Mouse (Mus musculus): ENCODE data around the gene Asrgl1. TPM values are rescaled to one million over a fixed set of nuclear protein-coding genes. Genes with fewer than 3 reads are reported as not detected.
"Not testable (repeated sequence)": the region's sequence is repeated elsewhere in the genome, so short reads cannot be mapped to it uniquely, and the experiment has no call there.

Asrgl1 gene
- polyA plus RNA-seq (2015; fragmentation: Nextera tagmentation; extraction: Ambion mirVana), result 12.6 and 13.7 TPM in 2 replicates

DNA sequence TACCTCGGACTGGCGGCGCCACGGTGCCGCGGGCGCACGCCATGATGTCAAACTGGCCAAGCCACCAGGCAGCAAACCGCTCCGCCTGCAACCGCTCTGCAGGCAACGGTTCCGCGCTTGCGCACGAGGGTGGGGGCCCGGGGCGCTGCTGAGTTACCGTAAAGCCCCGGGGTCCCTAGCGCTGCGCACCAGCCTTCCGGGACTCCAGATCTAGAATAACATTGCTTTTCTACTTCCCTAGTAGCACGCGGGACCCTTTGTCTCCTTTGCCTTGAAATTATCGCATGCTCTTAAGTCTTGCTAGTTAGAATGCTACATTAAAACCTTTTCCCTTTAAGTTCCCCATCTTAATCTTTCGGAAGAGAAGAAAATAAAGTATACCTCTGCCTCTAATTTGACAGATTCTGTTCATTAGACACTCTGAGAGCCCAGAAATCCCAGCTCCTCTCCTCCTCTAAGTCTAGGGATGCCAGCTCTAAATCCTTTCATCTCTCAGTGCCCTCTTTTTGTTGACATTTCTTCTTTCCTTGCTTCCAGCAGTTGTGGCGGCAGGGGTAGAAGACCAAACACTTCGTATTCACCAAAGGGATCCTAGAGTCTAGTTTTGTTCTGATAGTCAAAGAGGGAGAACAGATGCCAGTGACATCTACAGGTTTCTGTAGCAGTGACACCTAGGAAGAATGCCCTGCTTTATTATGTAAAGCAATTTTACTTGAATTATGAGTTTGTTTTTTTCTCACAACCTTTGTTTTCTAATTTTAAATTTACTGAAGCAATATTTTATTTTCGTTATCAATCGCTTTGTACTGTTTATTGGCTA is at the start of gene Asrgl1:
Gene Asrgl1 (minus strand): TSS at position 125 of the 820 bp plus-strand sequence.
- peak within 1 kb of the TSS; percentile 100 for H3K4me2 ChIP-seq
- no peaks in the 10 kb centered on the region for H3K9me3 ChIP-seq
- peaks cover 15% of the 10 kb centered on the region; the same call in 1 of the 2 replicates for H3K4me1 ChIP-seq
- peak within 1 kb of the TSS; percentile 86 for H3K4me3 ChIP-seq
- peak within 1 kb of the TSS; percentile 91 for H3K9ac ChIP-seq
- 11% methylated on average over 31 of the region's 31 CpGs for WGBS
- no peaks in the 10 kb centered on the region for H3K27me3 ChIP-seq (replicated peaks)
- ATAC-seq (ENCODE audit: extremely low read depth, insufficient number of reproducible peaks, low FRiP score, low TSS enrichment), result peak; percentile 87
- H3K36me3 ChIP-seq, result 0 out of 2 replicates have a peak, but pooled peaks cover 5% of the 10 kb centered on the region
- 0 out of 2 replicates have a peak within 1 kb of the TSS, but pooled peaks have one; percentile 34 for H3K27ac ChIP-seq (replicated peaks)

DNA sequence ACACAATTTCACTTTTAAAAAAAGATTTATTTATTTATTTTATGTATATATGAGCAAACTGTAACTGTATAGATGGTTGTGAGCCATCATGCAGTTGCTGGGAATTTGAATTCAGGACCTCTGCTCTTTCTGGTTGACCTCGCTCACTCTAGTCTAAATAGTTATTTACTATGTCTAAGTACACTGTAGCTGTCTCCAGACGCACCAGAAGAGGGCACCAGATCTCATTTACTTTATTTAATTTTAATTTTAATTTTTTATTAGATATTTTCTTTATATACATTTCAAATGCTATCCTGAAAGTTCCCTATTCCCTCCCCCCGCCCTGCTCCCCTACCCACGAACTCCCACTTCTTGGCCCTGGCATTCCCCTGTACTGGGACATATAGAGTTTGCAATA is 10.8 kb upstream of the Asrgl1 start:
- H3K36me3 ChIP-seq, result no peaks in the 10 kb centered on the region
- no peaks in the 10 kb centered on the region for H3K27me3 ChIP-seq (replicated peaks)
- H3K27ac ChIP-seq (replicated peaks), result no peak overlapping the region
- no peak overlapping the region for H3K4me2 ChIP-seq
- H3K9me3 ChIP-seq, result no peaks in the 10 kb centered on the region
- H3K4me1 ChIP-seq, result no peaks in the 10 kb centered on the region
- no peak overlapping the region for H3K4me3 ChIP-seq
- ATAC-seq (ENCODE audit: extremely low read depth, insufficient number of reproducible peaks, low FRiP score, low TSS enrichment), result no peak
- H3K9ac ChIP-seq, result no peak overlapping the region
- WGBS, result 60% methylated on average over 4 of the region's 4 CpGs

DNA sequence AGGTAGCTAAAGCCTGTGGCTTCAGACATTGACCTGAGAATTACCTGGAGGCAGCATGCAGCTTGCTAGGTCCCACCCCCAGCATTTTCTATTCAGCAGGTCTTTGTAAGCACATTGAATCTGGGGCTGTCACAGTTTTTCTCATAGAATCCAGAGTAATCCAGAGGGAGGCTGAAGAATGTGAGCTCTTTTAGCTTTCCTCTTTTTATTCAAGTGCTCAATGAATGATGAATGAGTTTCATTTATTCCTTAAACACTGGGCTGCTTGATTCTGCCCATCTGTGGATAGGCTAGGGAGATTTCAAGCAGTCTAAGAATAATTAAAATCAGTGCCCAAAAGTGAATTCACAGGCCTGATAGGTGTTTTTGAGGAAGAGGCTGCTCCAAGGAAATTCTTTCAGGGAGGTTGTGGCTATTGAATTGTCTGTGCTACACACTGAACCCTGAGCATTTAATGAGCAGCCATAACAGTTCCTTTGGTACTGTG is 8.2 kb upstream of the Asrgl1 start:
- H3K4me1 ChIP-seq, result no peaks in the 10 kb centered on the region
- no peak for ATAC-seq (ENCODE audit: extremely low read depth, insufficient number of reproducible peaks, low FRiP score, low TSS enrichment)
- no peak overlapping the region for H3K4me2 ChIP-seq
- H3K9ac ChIP-seq, result no peak overlapping the region
- no peak overlapping the region for H3K27ac ChIP-seq (replicated peaks)
- no peaks in the 10 kb centered on the region for H3K9me3 ChIP-seq
- no peak overlapping the region for H3K4me3 ChIP-seq
- no peaks in the 10 kb centered on the region for H3K27me3 ChIP-seq (replicated peaks)
- H3K36me3 ChIP-seq, result no peaks in the 10 kb centered on the region

DNA sequence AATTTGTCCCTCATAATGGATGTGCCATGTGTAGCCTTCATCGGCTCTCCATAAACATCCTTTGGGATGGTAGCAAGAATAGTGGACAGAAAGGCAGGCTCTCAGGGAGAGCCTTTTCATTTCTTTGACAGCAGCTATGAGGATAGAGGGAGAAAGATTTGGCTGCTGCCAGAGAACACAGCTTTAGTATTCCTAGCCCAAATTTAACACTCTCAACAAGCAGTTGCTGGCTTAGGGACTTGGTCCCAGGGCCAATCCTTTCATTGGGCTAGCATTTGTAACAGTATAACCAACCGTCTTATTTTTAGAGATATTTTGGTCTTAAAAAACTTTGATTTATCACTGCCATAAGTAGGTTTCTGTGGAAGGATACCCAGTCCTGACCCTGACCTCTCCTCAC is 7.8 kb upstream of the Asrgl1 start:
- no peak for ATAC-seq (ENCODE audit: extremely low read depth, insufficient number of reproducible peaks, low FRiP score, low TSS enrichment)
- H3K4me3 ChIP-seq, result no peak overlapping the region
- no peaks in the 10 kb centered on the region for H3K4me1 ChIP-seq
- no peaks in the 10 kb centered on the region for H3K9me3 ChIP-seq
- no peak overlapping the region for H3K4me2 ChIP-seq
- H3K36me3 ChIP-seq, result no peaks in the 10 kb centered on the region
- H3K9ac ChIP-seq, result no peak overlapping the region
- H3K27ac ChIP-seq (replicated peaks), result no peak overlapping the region
- no peaks in the 10 kb centered on the region for H3K27me3 ChIP-seq (replicated peaks)
- WGBS, result 77% methylated on average over 2 of the region's 2 CpGs

DNA sequence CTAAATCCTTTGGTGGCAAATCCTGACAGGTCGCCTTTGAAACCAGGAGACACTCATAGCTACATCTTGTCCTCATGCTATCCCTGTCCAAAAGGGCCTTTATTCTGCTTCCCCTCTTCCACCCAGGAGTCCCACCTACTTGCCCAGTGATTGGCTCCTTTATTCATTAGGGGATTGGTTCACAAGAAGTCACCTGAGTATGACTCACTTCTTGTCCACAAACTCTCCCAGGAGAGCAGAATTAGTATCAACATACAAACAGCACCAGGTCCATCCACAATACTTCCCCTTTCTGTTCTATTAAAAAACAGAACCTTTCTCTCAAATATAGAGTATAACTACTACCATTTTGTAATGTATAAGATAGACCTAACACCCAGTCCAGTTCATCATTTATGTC is 4.9 kb upstream of the Asrgl1 start:
- H3K4me3 ChIP-seq; H3K9me3 ChIP-seq; H3K27me3 ChIP-seq (replicated peaks); H3K27ac ChIP-seq (replicated peaks); H3K4me2 ChIP-seq; H3K9ac ChIP-seq; H3K36me3 ChIP-seq; H3K4me1 ChIP-seq; ATAC-seq (ENCODE audit: extremely low read depth, insufficient number of reproducible peaks, low FRiP score, low TSS enrichment): not testable (repeated sequence)
- 38% methylated on average over 1 of the region's 1 CpGs for WGBS

DNA sequence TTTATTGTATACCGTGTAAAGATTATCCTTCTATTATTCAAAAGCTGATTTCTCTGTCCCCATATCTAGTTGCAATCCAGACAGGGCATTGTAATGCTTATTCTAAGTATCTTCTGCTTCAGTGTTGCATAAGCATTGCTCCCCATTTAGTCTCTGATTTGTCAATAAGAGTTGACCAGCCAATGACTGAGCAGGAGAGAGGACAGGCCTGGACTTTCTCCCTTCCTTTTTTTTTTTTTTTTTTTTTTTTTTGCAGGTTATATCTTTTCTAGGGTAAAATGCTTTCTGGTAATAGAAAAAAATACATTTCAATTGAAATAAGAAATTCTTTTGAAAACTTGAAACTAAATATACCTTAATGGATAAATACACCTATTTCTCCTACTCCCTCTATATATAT is 1.7 kb upstream of the Asrgl1 start:
- WGBS, result 71% methylated on average over 1 of the region's 1 CpGs
- Histone ChIP-seq H3K27ac (replicated peaks) (no peak overlapping the region), H3K9me3 (no peaks in the 10 kb centered on the region), H3K27me3 (replicated peaks) (no peaks in the 10 kb centered on the region), H3K9ac (no peak overlapping the region), H3K4me1 (peaks cover 15% of the 10 kb centered on the region; the same call in 1 of the 2 replicates), H3K4me2 (no peak overlapping the region), H3K36me3 (0 out of 2 replicates have a peak, but pooled peaks cover 5% of the 10 kb centered on the region), H3K4me3 (no peak overlapping the region)
- ATAC-seq (ENCODE audit: extremely low read depth, insufficient number of reproducible peaks, low FRiP score, low TSS enrichment), result no peak

DNA sequence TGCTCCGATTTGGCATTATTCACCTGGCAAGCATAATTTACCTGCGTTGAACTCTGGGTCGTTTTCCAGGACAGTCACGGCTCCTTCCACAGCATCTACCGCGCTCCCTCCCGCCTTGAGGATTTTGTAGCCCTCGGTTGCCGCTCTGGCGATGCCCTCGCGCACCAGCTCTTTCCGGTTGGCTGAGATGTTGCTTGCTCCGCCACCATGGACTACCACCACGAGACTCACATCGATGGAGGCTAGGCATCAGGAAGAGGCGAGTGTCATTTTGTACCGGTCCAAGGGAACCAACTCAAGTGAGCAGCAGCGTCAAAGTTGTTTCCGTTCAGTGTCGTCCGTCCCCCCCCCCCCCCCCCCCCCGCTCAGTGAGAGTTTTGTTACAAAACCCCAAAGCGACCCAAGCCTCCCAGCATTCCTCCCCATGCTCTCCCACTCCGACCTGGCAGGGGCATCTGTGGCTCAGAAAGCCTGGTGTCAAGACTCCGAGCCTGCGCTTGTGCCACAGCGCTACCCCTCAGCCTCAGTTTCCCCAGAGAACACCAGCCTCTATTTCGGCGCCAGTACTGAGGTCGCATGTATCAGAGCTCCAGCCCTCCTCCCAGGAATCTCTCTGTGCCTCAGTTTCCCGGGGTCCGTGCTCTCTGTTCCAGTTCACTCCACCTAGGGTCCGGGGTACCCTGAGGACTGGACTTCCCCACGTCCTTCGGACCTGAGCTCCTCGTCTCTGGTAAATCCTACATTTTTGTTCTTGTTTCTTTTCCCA is 507 bp downstream of the Asrgl1 start:
- peak; percentile 23; the same call in 1 of the 2 replicates for ATAC-seq (ENCODE audit: extremely low read depth, insufficient number of reproducible peaks, low FRiP score, low TSS enrichment)
- no peaks in the 10 kb centered on the region for H3K27me3 ChIP-seq (replicated peaks)
- no peaks in the 10 kb centered on the region for H3K9me3 ChIP-seq
- H3K4me3 ChIP-seq, result peak overlapping the region; percentile 86
- H3K36me3 ChIP-seq, result 0 out of 2 replicates have a peak, but pooled peaks cover 5% of the 10 kb centered on the region
- 2% methylated on average over 35 of the region's 37 CpGs for WGBS
- peak overlapping the region; percentile 91 for H3K9ac ChIP-seq
- H3K4me2 ChIP-seq, result peak overlapping the region; percentile 100
- 0 out of 2 replicates have a peak overlapping the region, but pooled peaks have one; percentile 34 for H3K27ac ChIP-seq (replicated peaks)
- H3K4me1 ChIP-seq, result peaks cover 15% of the 10 kb centered on the region; the same call in 1 of the 2 replicates

DNA sequence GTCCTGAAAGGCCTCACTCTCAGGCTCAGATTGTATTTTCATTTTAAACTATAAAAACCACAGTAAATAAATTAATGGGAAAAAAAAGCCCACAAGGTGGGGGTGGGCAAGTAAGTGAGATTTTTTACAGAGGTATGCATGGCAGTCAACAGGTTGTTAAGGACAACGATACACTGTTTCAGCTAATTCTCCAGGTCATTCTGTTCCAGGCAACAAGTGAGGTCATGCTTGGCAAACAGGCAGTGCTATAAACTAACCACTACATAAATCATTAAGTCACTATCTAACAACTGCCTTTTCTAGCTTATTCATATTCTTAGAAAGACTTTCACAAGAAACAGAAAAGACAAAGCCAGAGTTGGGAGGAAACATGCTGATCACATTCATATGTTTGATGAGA is 5.4 kb downstream of the Asrgl1 start:
- ATAC-seq (ENCODE audit: extremely low read depth, insufficient number of reproducible peaks, low FRiP score, low TSS enrichment), result no peak
- no peak overlapping the region for H3K9ac ChIP-seq
- WGBS, result 56% methylated on average over 1 of the region's 1 CpGs

DNA sequence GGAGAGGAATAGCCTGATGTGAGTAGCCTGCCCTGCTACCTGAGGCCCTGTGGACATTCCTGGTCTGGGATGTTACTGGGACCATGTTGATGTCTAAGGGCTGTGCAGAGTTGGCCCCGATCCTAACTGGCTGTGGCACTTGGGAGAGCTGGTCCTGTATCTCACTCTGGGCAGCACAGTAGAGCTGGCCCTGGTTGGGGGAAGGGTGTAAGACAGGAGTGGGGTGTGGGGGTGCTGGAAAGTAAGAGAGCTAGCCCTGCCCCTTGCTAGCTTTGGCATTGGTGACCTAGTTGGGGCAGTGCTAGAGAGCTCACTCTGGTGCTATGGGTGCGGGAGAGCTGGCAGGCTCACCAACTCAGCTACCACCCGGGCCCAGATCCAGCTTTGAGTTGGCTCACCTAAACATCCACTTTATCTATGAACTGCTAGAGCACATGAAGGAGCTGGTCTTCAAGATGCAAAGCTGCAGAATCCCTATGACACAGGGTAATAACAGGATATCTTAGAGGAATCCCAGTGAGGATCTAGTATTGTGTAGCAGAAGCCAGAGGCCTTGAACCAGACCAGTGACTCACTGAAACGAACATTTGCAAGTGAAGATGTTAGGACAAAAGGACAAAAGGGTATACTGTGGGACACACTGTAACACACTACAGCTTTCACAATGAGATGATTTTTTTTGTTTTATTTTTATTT is 6.8 kb downstream of the Asrgl1 start:
- H3K36me3 ChIP-seq, result peaks cover 20% of the 10 kb centered on the region
- H3K4me2 ChIP-seq, result no peak overlapping the region
- no peak overlapping the region for H3K9ac ChIP-seq
- H3K4me1 ChIP-seq, result 0 out of 2 replicates have a peak, but pooled peaks cover 6% of the 10 kb centered on the region
- no peaks in the 10 kb centered on the region for H3K9me3 ChIP-seq
- H3K27me3 ChIP-seq (replicated peaks), result no peaks in the 10 kb centered on the region
- no peak overlapping the region for H3K4me3 ChIP-seq
- ATAC-seq (ENCODE audit: extremely low read depth, insufficient number of reproducible peaks, low FRiP score, low TSS enrichment), result no peak
- WGBS, result 85% methylated on average over 4 of the region's 4 CpGs
- H3K27ac ChIP-seq (replicated peaks), result no peak overlapping the region

More for the DNA sequence above, 5.4 kb downstream of the Asrgl1 start:
- H3K4me2 ChIP-seq, result no peak overlapping the region
- no peaks in the 10 kb centered on the region for H3K9me3 ChIP-seq
- no peak overlapping the region for H3K27ac ChIP-seq (replicated peaks)
- H3K4me3 ChIP-seq, result no peak overlapping the region
- peaks cover 13% of the 10 kb centered on the region; the same call in 1 of the 2 replicates for H3K4me1 ChIP-seq
- H3K36me3 ChIP-seq, result peaks cover 20% of the 10 kb centered on the region
- no peaks in the 10 kb centered on the region for H3K27me3 ChIP-seq (replicated peaks)

DNA sequence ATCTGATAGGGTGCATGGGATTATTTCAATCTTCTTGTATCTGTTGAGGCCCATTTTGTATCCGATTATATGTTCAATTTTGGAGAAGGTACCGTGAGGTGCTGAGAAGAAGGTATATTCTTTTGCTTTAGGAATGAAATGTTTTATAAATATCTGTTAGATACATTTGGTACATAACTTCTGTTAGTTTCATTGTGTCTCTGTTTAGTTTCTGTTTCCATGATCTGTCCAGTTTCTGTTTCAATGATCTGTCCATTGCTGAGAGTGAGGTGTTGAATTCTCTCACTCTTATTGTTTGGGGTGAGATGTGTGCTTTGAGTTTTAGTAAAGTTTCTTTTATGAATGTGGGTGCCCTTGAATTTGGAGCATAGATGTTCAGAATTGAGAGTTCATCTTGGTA is 11.4 kb downstream of the Asrgl1 start:
- 92% methylated on average over 2 of the region's 2 CpGs for WGBS
- H3K4me1 ChIP-seq; H3K27me3 ChIP-seq (replicated peaks); H3K9ac ChIP-seq; H3K4me2 ChIP-seq; H3K9me3 ChIP-seq; ATAC-seq (ENCODE audit: extremely low read depth, insufficient number of reproducible peaks, low FRiP score, low TSS enrichment); H3K4me3 ChIP-seq; H3K27ac ChIP-seq (replicated peaks): not testable (repeated sequence)
- peaks cover 15% of the 10 kb centered on the region for H3K36me3 ChIP-seq

DNA sequence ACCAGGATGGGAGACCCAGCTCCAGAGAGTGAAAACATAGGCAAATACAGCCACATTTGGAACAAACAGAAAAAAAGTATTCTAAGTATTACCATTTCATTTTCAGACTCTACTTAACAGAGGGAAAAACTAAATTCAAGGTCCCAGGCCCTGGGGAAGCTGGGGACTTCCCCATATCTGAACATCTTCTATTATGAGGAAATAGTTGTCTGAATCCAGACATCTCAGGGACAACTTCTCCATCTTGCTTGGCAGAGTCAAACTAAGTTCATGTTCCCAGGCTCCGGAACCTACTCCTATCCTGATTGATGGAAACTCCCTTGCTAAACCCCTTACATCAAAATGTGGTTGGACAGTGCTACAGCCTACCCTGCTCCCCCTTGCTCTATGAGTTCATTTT is 13.0 kb downstream of the Asrgl1 start:
- no peak overlapping the region for H3K27ac ChIP-seq (replicated peaks)
- no peak overlapping the region for H3K4me3 ChIP-seq
- WGBS, result 86% methylated on average over 1 of the region's 1 CpGs
- H3K27me3 ChIP-seq (replicated peaks), result no peaks in the 10 kb centered on the region
- no peak overlapping the region for H3K9ac ChIP-seq
- no peak for ATAC-seq (ENCODE audit: extremely low read depth, insufficient number of reproducible peaks, low FRiP score, low TSS enrichment)
- no peak overlapping the region for H3K4me2 ChIP-seq
- no peaks in the 10 kb centered on the region for H3K9me3 ChIP-seq
- peaks cover 8% of the 10 kb centered on the region for H3K36me3 ChIP-seq
- peaks cover 7% of the 10 kb centered on the region for H3K4me1 ChIP-seq

Measured in heart, embryonic 13.5 days (tissue).